Mouse (Mus musculus): Measurements from ENCODE around the gene Slc43a1. TPM values are rescaled to one million over a fixed set of nuclear protein-coding genes. Genes with fewer than 3 reads are reported as not detected.

Slc43a1 gene
- polyA plus RNA-seq, 1 experiment: not detected

GRCm38 (mm10) chr2:84803963-84804362 is 34.7 kb upstream of the Slc43a1 start:
- no peak overlapping the region for H3K27ac ChIP-seq (ENCODE audit: insufficient read depth, low read depth, low read length)
- H3K4me3 ChIP-seq (ENCODE audit: insufficient read depth, low read length): no peak overlapping the region
- no peak for TF ChIP-seq CTCF (IDR thresholded peaks at IDR 0.05; ENCODE audit: low read depth, low read length)
- H3K4me1 ChIP-seq (ENCODE audit: control insufficient read depth, insufficient read depth, low read length): peaks cover 6% of the 10 kb centered on the region

- H3K27ac ChIP-seq (ENCODE audit: insufficient read depth, low read depth, low read length): no peak overlapping the region
- peaks cover 8% of the 10 kb centered on the region for H3K4me1 ChIP-seq (ENCODE audit: control insufficient read depth, insufficient read depth, low read length)
- TF ChIP-seq CTCF (IDR thresholded peaks at IDR 0.05; ENCODE audit: low read depth, low read length) (no peak), POLR2A (IDR thresholded peaks at IDR 0.05; ENCODE audit: borderline replicate concordance, low read depth, low read length) (no peak)
- no peak overlapping the region for H3K4me3 ChIP-seq (ENCODE audit: insufficient read depth, low read length)
Observed at GRCm38 (mm10) chr2:84806546-84806945, 32.1 kb upstream of the Slc43a1 start.

GRCm38 (mm10) chr2:84809330-84809729 is 29.3 kb upstream of the Slc43a1 start:
- no peak overlapping the region for H3K27ac ChIP-seq (ENCODE audit: insufficient read depth, low read depth, low read length)
- H3K4me3 ChIP-seq (ENCODE audit: insufficient read depth, low read length): no peak overlapping the region
- TF ChIP-seq POLR2A (IDR thresholded peaks at IDR 0.05; ENCODE audit: borderline replicate concordance, low read depth, low read length) (no peak), CTCF (IDR thresholded peaks at IDR 0.05; ENCODE audit: low read depth, low read length) (no peak)
- peaks cover 8% of the 10 kb centered on the region for H3K4me1 ChIP-seq (ENCODE audit: control insufficient read depth, insufficient read depth, low read length)

- TF ChIP-seq CTCF (IDR thresholded peaks at IDR 0.05; ENCODE audit: low read depth, low read length): no peak
- TF ChIP-seq POLR2A (IDR thresholded peaks at IDR 0.05; ENCODE audit: borderline replicate concordance, low read depth, low read length): no peak
- H3K4me3 ChIP-seq (ENCODE audit: insufficient read depth, low read length): no peak overlapping the region
- H3K4me1 ChIP-seq (ENCODE audit: control insufficient read depth, insufficient read depth, low read length): peaks cover 8% of the 10 kb centered on the region
- no peak overlapping the region for H3K27ac ChIP-seq (ENCODE audit: insufficient read depth, low read depth, low read length)
Observed at GRCm38 (mm10) chr2:84810526-84810885, 28.1 kb upstream of the Slc43a1 start.

GRCm38 (mm10) chr2:84810886-84811577 is 27.6 kb upstream of the Slc43a1 start:
- TF ChIP-seq CTCF (IDR thresholded peaks at IDR 0.05; ENCODE audit: low read depth, low read length): peak; percentile 86
- TF ChIP-seq POLR2A (IDR thresholded peaks at IDR 0.05; ENCODE audit: borderline replicate concordance, low read depth, low read length): no peak
- H3K4me3 ChIP-seq (ENCODE audit: insufficient read depth, low read length): no peak overlapping the region
- no peak overlapping the region for H3K27ac ChIP-seq (ENCODE audit: insufficient read depth, low read depth, low read length)
- H3K4me1 ChIP-seq (ENCODE audit: control insufficient read depth, insufficient read depth, low read length): peaks cover 8% of the 10 kb centered on the region

- no peak overlapping the region for H3K4me3 ChIP-seq (ENCODE audit: insufficient read depth, low read length)
- H3K27ac ChIP-seq (ENCODE audit: insufficient read depth, low read depth, low read length): no peak overlapping the region
- peaks cover 8% of the 10 kb centered on the region for H3K4me1 ChIP-seq (ENCODE audit: control insufficient read depth, insufficient read depth, low read length)
- TF ChIP-seq CTCF (IDR thresholded peaks at IDR 0.05; ENCODE audit: low read depth, low read length) (no peak), POLR2A (IDR thresholded peaks at IDR 0.05; ENCODE audit: borderline replicate concordance, low read depth, low read length) (no peak)
Observed at GRCm38 (mm10) chr2:84811880-84812279, 26.8 kb upstream of the Slc43a1 start.

GRCm38 (mm10) chr2:84812676-84813075 is 26.0 kb upstream of the Slc43a1 start:
- Histone ChIP-seq H3K27ac (ENCODE audit: insufficient read depth, low read depth, low read length) (no peak overlapping the region), H3K4me1 (ENCODE audit: control insufficient read depth, insufficient read depth, low read length) (peaks cover 8% of the 10 kb centered on the region), H3K4me3 (ENCODE audit: insufficient read depth, low read length) (no peak overlapping the region)
- TF ChIP-seq CTCF (IDR thresholded peaks at IDR 0.05; ENCODE audit: low read depth, low read length): no peak
- TF ChIP-seq POLR2A (IDR thresholded peaks at IDR 0.05; ENCODE audit: borderline replicate concordance, low read depth, low read length): no peak

- peaks cover 12% of the 10 kb centered on the region for H3K4me1 ChIP-seq (ENCODE audit: control insufficient read depth, insufficient read depth, low read length)
- no peak for TF ChIP-seq CTCF (IDR thresholded peaks at IDR 0.05; ENCODE audit: low read depth, low read length)
- TF ChIP-seq POLR2A (IDR thresholded peaks at IDR 0.05; ENCODE audit: borderline replicate concordance, low read depth, low read length): no peak
- H3K27ac ChIP-seq (ENCODE audit: insufficient read depth, low read depth, low read length): no peak overlapping the region
- no peak overlapping the region for H3K4me3 ChIP-seq (ENCODE audit: insufficient read depth, low read length)
Observed at GRCm38 (mm10) chr2:84819861-84820260, 18.8 kb upstream of the Slc43a1 start.

- peaks cover 15% of the 10 kb centered on the region for H3K4me1 ChIP-seq (ENCODE audit: control insufficient read depth, insufficient read depth, low read length)
- H3K27ac ChIP-seq (ENCODE audit: insufficient read depth, low read depth, low read length): no peak within 1 kb of the TSS
- no peak within 1 kb of the TSS for H3K4me3 ChIP-seq (ENCODE audit: insufficient read depth, low read length)
- no peak for TF ChIP-seq POLR2A (IDR thresholded peaks at IDR 0.05; ENCODE audit: borderline replicate concordance, low read depth, low read length)
- no peak for TF ChIP-seq CTCF (IDR thresholded peaks at IDR 0.05; ENCODE audit: low read depth, low read length)
Observed at GRCm38 (mm10) chr2:84822552-84822951, 16.1 kb upstream of the Slc43a1 start, which contains the start of gene Smtnl1. TSS of gene Smtnl1 (minus strand) at chr2:84822652.

- Histone ChIP-seq H3K4me3 (ENCODE audit: insufficient read depth, low read length) (no peak overlapping the region), H3K27ac (ENCODE audit: insufficient read depth, low read depth, low read length) (no peak overlapping the region), H3K4me1 (ENCODE audit: control insufficient read depth, insufficient read depth, low read length) (peaks cover 17% of the 10 kb centered on the region)
- TF ChIP-seq CTCF (IDR thresholded peaks at IDR 0.05; ENCODE audit: low read depth, low read length) (no peak), POLR2A (IDR thresholded peaks at IDR 0.05; ENCODE audit: borderline replicate concordance, low read depth, low read length) (no peak)
Observed at GRCm38 (mm10) chr2:84823237-84823636, 15.4 kb upstream of the Slc43a1 start.
